ENCODE assay signal across 7 mouse cellular contexts in the genomic region with DNA sequence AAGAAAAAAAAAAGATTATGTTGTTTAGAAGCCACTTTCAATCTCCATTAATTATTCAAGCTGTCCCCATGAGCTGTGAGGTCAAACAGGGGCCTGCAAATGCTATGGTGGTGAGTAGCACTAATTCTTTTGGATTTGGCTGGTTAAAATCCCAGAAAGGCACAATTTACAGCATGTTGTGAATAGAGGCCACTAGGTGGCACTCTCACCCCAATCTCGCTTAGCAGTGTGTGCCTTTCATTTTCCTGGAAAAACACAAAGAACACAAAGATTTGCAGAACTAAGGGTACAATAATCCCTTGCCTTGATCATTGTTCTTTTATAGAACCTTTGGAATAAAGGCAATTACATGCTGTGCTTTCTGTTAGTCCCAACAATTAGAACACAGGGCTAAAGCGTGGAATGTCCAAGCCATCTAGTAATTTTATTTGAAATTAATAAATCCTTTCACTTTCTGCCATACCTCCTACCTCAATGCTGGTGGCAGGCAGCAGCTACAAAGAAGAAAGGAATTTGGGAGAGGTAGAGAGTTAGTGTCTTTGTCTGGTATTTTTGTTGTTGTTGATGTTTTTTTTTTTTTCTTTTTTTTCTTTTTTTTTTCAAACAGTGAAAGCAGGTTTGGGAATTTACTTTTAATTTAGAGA.
DNase-seq lines count a peak whose midpoint lies in the region; ATAC-seq and TF ChIP-seq lines count a peak whose summit lies in the region.

No protein-coding gene starts in this region.

- no peak overlapping the region for H3K27ac ChIP-seq in thymus, adult 2 months (ENCODE audit: control insufficient read depth, insufficient read depth, low read length)
- no peak overlapping the region for H3K27ac ChIP-seq in embryonic fibroblast, embryonic 13.5 days (ENCODE audit: insufficient read depth, low read length)
- no peak overlapping the region for H3K27ac ChIP-seq in kidney, embryonic 14.5 days (ENCODE audit: low read depth, low read length)
- H3K27ac ChIP-seq in lung, embryonic 14.5 days (ENCODE audit: low read depth), result no peak overlapping the region

- no peaks in the 10 kb centered on the region for H3K4me1 ChIP-seq in thymus, adult 2 months (replicated peaks; ENCODE audit: control insufficient read depth, insufficient read depth, low read length)
- H3K4me1 ChIP-seq in embryonic fibroblast, embryonic 13.5 days (ENCODE audit: control insufficient read depth, insufficient read depth, low read length), result no peaks in the 10 kb centered on the region
- no peaks in the 10 kb centered on the region for H3K4me1 ChIP-seq in kidney, embryonic 14.5 days (ENCODE audit: control insufficient read depth, insufficient read depth, low read length)
- H3K4me1 ChIP-seq in lung, embryonic 14.5 days (ENCODE audit: insufficient read depth), result no peaks in the 10 kb centered on the region

- peak; percentile 57; the same call in 1 of the 2 replicates for ATAC-seq in kidney, embryonic 14.5 days (ENCODE audit: low FRiP score, low TSS enrichment)
- ATAC-seq in lung, embryonic 14.5 days (ENCODE audit: insufficient read depth), result peak; percentile 28; the same call in 1 of the 2 replicates

- no peaks in the 10 kb centered on the region for H3K36me3 ChIP-seq in thymus, adult 2 months (ENCODE audit: control insufficient read depth, insufficient read depth, low read length)
- no peaks in the 10 kb centered on the region for H3K36me3 ChIP-seq in kidney, embryonic 14.5 days (ENCODE audit: control insufficient read depth, insufficient read depth, low read length)
- no peaks in the 10 kb centered on the region for H3K36me3 ChIP-seq in lung, embryonic 14.5 days (ENCODE audit: insufficient read depth)

- DNase-seq in thymus, adult 2 months, result peak; percentile 11
- no peak for DNase-seq in thymus, adult 18-20 months
- DNase-seq in brain, adult 2 months (ENCODE audit: low read depth, low spot score), result peak; percentile 89
- peak; percentile 89 for DNase-seq in lung, embryonic 14.5 days
- DNase-seq in right cerebral cortex, adult 18-20 months, result peak; percentile 58

- no peak overlapping the region for H3K4me2 ChIP-seq in kidney, embryonic 14.5 days (replicated peaks; ENCODE audit: low read depth, low read length)
- no peak overlapping the region for H3K4me2 ChIP-seq in lung, embryonic 14.5 days

- TF ChIP-seq CTCF in thymus, adult 2 months (IDR thresholded peaks at IDR 0.05; ENCODE audit: borderline replicate concordance, control insufficient read depth, extremely low read depth, insufficient read depth, low read length, poor library complexity), result no peak
- TF ChIP-seq CTCF in embryonic fibroblast, embryonic 13.5 days (IDR thresholded peaks at IDR 0.05; ENCODE audit: borderline replicate concordance, insufficient read depth, low read length), result peak; percentile 41; the same call in 1 of the 2 replicates
- TF ChIP-seq CTCF in lung, embryonic 14.5 days (IDR thresholded peaks at IDR 0.05; ENCODE audit: low read depth), result peak; percentile 86

- WGBS in thymus, adult 2 months, result 53% methylated on average over 2 of the region's 2 CpGs
- 50% methylated on average over 2 of the region's 2 CpGs for WGBS in kidney, embryonic 14.5 days
- WGBS in lung, embryonic 14.5 days, result 43% methylated on average over 2 of the region's 2 CpGs

- no peaks in the 10 kb centered on the region for H3K9me3 ChIP-seq in kidney, embryonic 14.5 days (ENCODE audit: control insufficient read depth, low read length)
- H3K9me3 ChIP-seq in lung, embryonic 14.5 days (ENCODE audit: low read depth, low read length), result no peaks in the 10 kb centered on the region

- no peak overlapping the region for H3K4me3 ChIP-seq in thymus, adult 2 months (ENCODE audit: control insufficient read depth, insufficient read depth, low read length)
- no peak overlapping the region for H3K4me3 ChIP-seq in embryonic fibroblast, embryonic 13.5 days (ENCODE audit: insufficient read depth, low read length)
- H3K4me3 ChIP-seq in kidney, embryonic 14.5 days (ENCODE audit: low read length), result no peak overlapping the region
- no peak overlapping the region for H3K4me3 ChIP-seq in lung, embryonic 14.5 days (ENCODE audit: low read depth, low read length)

- TF ChIP-seq POLR2A in thymus, adult 2 months (IDR thresholded peaks at IDR 0.05; ENCODE audit: control insufficient read depth, extremely low read depth, insufficient read depth, low read length, poor library complexity), result no peak
- TF ChIP-seq POLR2A in embryonic fibroblast, embryonic 13.5 days (IDR thresholded peaks at IDR 0.05; ENCODE audit: low read depth, low read length), result no peak

- no peaks in the 10 kb centered on the region for H3K27me3 ChIP-seq in thymus, adult 2 months (ENCODE audit: control insufficient read depth, insufficient read depth, low read length)
- no peaks in the 10 kb centered on the region for H3K27me3 ChIP-seq in kidney, embryonic 14.5 days (ENCODE audit: control insufficient read depth, insufficient read depth, low read length)
- no peaks in the 10 kb centered on the region for H3K27me3 ChIP-seq in lung, embryonic 14.5 days (ENCODE audit: insufficient read depth, low read length)

- no peak overlapping the region for H3K9ac ChIP-seq in kidney, embryonic 14.5 days (ENCODE audit: low read depth, low read length)
- H3K9ac ChIP-seq in lung, embryonic 14.5 days, result no peak overlapping the region

Comparison
In these comparisons a context has a peak if more than half of its experiments do, and no peak if none do; other contexts are left out.
1. DNase-seq: peak in thymus, adult 2 months (single experiment), brain, adult 2 months (single experiment), lung, embryonic 14.5 days (single experiment) and right cerebral cortex, adult 18-20 months (single experiment); none in thymus, adult 18-20 months (0 of 2).